Mouse (Mus musculus) cerebellum, adult 11-12 months (tissue): ENCODE results near the gene Ppt1.

Experiments
- DNase-seq: peaks from one replicate; pipeline ENCODE4 v3.0.0; 2022

The Ppt1 gene

GRCm38 (mm10) chr4:122870741-122871140 lies 34.7 kb downstream of the Ppt1 start:
- DNase-seq: no peak

GRCm38 (mm10) chr4:122871269-122871668 lies 35.2 kb downstream of the Ppt1 start:
- no peak for DNase-seq

DNA sequence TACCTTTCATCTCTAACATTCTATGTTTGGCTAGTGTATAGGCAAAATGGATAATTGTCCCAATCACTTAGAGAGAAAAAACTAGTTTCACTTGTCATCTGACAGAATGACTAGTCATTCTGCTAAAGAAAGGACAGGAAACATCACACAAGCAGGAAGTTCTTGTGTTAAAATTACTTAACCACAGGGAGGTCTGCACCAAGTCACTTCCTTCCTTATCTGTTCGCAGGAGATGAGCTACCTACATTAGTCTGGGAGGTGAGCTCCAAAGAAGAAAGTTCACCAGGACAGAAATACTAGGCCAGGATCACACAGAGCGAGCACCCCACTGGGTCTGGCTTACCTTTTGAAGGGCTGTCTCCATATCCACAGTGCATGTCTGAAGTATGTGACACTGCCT lies 35.9 kb downstream of the Ppt1 start:
- no peak for DNase-seq

- no peak for DNase-seq
Measured at GRCm38 (mm10) chr4:122873003-122873402, 37.0 kb downstream of the Ppt1 start.

GRCm38 (mm10) chr4:122873512-122873911 lies 37.5 kb downstream of the Ppt1 start:
- no peak for DNase-seq

GRCm38 (mm10) chr4:122878333-122879070 lies 42.5 kb downstream of the Ppt1 start:
- no peak for DNase-seq

GRCm38 (mm10) chr4:122882544-122882943 lies 46.5 kb downstream of the Ppt1 start:
- no peak for DNase-seq

GRCm38 (mm10) chr4:122883294-122883693 lies 47.3 kb downstream of the Ppt1 start:
- no peak for DNase-seq

DNA sequence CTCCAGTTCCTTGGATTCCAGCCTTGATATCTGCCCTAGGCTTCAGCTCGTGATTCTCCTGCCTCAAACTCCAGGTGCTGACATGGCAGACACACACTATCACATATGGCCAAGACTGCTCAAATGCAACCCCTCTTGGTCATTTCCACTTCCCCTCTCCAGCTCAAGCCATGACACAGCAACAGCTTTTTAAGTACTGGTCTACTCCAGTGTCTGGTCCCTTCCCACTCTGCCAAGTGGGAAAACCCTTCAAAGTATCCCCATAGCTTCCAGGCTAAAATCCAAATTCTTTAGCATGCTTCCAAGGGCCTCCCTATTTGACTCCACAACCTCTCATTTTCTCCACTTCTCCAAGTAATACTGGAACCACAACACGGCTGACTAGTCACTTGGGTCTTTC lies 48.0 kb downstream of the Ppt1 start:
- DNase-seq: no peak

DNA sequence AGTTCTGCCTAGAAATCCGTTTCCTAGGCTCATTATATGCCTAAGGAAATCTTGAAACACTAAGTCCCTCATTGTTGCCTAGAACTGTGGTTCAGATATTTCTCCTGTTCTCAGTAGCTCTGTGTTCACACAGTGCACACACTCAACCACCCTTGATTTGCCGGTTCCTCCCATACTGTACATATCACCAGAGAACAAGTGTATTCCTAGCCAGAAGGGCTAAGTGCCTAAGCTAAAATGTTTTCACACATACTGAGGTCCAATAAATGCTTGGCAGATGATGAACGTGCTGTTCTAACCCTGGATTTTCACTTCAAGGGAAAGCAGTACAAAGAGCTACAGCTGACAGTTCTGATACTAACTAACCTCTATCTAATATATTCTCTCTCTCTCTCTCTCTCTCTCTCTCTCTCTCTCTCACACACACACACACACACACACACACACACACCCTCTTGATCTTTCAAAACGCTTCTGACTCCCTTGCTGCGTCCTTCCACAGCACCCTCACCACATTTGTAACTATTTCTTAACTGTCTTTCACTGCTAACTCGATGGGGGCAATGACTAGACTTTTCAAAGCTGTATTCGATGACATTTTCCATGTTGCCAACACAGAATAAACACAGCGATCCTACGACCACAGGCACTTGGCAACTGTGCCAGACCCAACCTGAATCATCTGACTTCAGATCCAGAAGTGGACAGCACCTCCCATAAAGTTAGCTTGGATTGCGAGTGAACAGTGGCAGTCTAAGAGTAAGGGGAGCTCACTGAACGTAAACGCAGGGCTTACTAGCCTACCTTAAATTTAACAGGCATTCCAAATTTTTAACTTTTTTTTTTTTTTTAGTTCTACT lies 48.7 kb downstream of the Ppt1 start:
- DNase-seq: peak; percentile 56

- peak; percentile 98 for DNase-seq
Measured at GRCm38 (mm10) chr4:122885768-122886578, 49.9 kb downstream of the Ppt1 start, which contains the start of gene Cap1. Gene Cap1 (minus strand): TSS chr4:122886056.

GRCm38 (mm10) chr4:122886579-122887254 lies 50.7 kb downstream of the Ppt1 start:
- peak; percentile 63 for DNase-seq

DNA sequence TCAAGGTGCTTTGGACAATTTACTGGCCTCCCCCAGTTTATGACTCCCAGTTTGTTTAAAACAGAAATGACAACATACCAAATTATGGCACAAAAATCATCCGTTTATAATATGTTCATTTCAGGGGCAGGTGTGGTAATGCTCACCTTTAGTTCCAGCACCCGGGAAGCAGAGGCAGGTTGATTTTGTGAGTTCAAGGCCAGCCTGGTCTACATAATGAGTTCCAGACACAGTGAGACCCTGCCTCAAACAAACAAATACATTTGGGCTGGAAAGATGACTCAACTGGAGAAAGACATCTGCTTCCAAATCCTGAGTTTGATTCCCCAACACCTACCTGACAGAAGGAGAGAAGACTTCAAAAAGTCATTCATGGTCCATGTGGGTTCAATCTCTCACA lies 51.3 kb downstream of the Ppt1 start:
- no peak for DNase-seq

- peak; percentile 96 for DNase-seq
Measured at GRCm38 (mm10) chr4:122890881-122891481, 54.9 kb downstream of the Ppt1 start.

DNA sequence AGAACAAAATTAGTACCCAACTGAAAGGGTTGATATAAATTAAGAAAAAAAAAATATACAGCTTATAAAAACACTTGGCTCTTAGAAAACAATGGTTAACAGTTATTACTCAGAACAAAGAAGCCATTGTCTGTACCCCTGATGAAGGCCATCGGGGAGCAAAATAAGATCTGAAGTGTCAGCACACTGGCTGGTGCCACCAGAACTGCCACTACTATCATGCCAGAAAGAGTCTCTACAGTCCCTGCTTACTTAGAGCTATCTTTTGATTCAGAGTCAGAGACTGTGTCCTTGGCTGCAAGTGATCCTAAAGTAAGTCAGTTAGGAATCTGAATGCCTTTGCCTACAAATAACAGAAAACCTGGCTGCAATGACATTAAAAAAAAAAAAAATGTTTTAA lies 55.6 kb downstream of the Ppt1 start:
- DNase-seq: no peak

GRCm38 (mm10) chr4:122892157-122892556 lies 56.1 kb downstream of the Ppt1 start:
- DNase-seq: no peak

- DNase-seq: no peak
Measured at GRCm38 (mm10) chr4:122897750-122898149, 61.7 kb downstream of the Ppt1 start.

GRCm38 (mm10) chr4:122898313-122898712 lies 62.3 kb downstream of the Ppt1 start:
- no peak for DNase-seq

- DNase-seq: no peak
Measured at GRCm38 (mm10) chr4:122902156-122902555, 66.1 kb downstream of the Ppt1 start.

GRCm38 (mm10) chr4:122903709-122904108 lies 67.7 kb downstream of the Ppt1 start:
- DNase-seq: no peak

- DNase-seq: no peak
Measured at GRCm38 (mm10) chr4:122905359-122905758, 69.3 kb downstream of the Ppt1 start.
